Mouse (Mus musculus): Measurements from ENCODE around the gene Wnt10a. TPM values are rescaled to one million over a fixed set of nuclear protein-coding genes. Genes with fewer than 3 reads are reported as not detected.
A peak's percentile ranks its signal among the peaks of the same experiment; 100 is the strongest.
"Not testable (repeated sequence)": the region's sequence is repeated elsewhere in the genome, so short reads cannot be mapped to it uniquely, and the experiment has no call there.

The Wnt10a gene
- polyA plus RNA-seq, 1 experiment from 2014 or later: not detected

DNA sequence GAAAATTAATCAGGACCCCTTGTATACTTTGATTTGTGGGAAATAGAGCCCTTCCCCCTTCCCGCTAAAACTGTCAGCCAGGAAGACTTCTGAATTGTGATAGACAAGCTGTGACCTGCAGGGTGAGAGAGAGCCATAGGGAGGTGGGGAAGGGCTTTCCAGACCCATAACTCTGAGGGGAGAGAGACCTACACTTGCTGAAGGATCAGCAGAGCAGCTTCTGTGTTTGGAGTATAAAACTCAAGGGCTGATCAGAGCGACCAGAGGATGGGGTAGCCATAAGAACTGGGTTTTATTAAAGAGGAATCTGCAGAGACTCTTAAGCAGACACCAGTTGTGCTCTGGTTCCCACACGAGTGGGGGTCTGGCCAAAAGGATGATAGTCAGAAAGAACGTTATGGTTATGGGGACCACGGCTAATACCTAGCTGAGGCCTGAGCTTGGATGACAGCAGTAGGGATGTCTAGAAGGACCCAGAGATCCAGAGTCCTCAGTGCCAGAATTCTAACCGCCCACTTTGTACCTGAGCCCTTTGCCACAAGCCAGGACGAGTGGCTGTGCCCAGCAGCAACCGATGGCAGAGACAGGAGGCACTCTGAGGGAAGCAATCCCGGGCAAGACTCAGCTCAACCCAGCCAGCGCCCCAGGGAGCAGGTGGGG, 13.0 kb downstream of the Wnt10a start:
- Histone ChIP-seq H3K4me1 (replicated peaks) (peaks cover 45% of the 10 kb centered on the region), H3K36me3 (no peaks in the 10 kb centered on the region), H3K9me3 (replicated peaks) (no peaks in the 10 kb centered on the region), H3K4me2 (no peak overlapping the region), H3K27me3 (peaks cover 98% of the 10 kb centered on the region), H3K4me3 (no peak overlapping the region), H3K27ac (no peak overlapping the region), H3K9ac (no peak overlapping the region)
- WGBS: 14% methylated on average over 10 of the region's 10 CpGs
- no peak for ATAC-seq (replicated peaks; ENCODE audit: insufficient number of reproducible peaks, insufficient read depth, low FRiP score, low read depth)

GRCm38 (mm10) chr1:74805340-74805835, 14.1 kb downstream of the Wnt10a start:
- Histone ChIP-seq H3K27ac (no peak overlapping the region), H3K9ac (no peak overlapping the region), H3K27me3 (peaks cover 98% of the 10 kb centered on the region), H3K9me3 (replicated peaks) (no peaks in the 10 kb centered on the region), H3K36me3 (no peaks in the 10 kb centered on the region), H3K4me2 (no peak overlapping the region), H3K4me3 (no peak overlapping the region), H3K4me1 (replicated peaks) (peaks cover 43% of the 10 kb centered on the region)
- WGBS: 25% methylated on average over 4 of the region's 4 CpGs
- no peak for ATAC-seq (replicated peaks; ENCODE audit: insufficient number of reproducible peaks, insufficient read depth, low FRiP score, low read depth)

- ATAC-seq (replicated peaks; ENCODE audit: insufficient number of reproducible peaks, insufficient read depth, low FRiP score, low read depth): no peak
- Histone ChIP-seq H3K9ac (no peak overlapping the region), H3K36me3 (no peaks in the 10 kb centered on the region), H3K27ac (no peak overlapping the region), H3K4me3 (no peak overlapping the region), H3K27me3 (peaks cover 95% of the 10 kb centered on the region), H3K9me3 (replicated peaks) (no peaks in the 10 kb centered on the region), H3K4me2 (peak overlapping the region; percentile 57; the same call in 1 of the 2 replicates), H3K4me1 (replicated peaks) (peaks cover 39% of the 10 kb centered on the region)
- 26% methylated on average over 5 of the region's 5 CpGs for WGBS
Measured at GRCm38 (mm10) chr1:74805843-74806242, 14.5 kb downstream of the Wnt10a start.

- Histone ChIP-seq H3K4me3 (peak overlapping the region; percentile 33), H3K4me2 (peak overlapping the region; percentile 57), H3K36me3 (no peaks in the 10 kb centered on the region), H3K9me3 (replicated peaks) (no peaks in the 10 kb centered on the region), H3K4me1 (replicated peaks) (peaks cover 39% of the 10 kb centered on the region), H3K27me3 (peaks cover 96% of the 10 kb centered on the region), H3K9ac (peak overlapping the region; percentile 6; the same call in 1 of the 2 replicates), H3K27ac (no peak overlapping the region)
- 1% methylated on average over 37 of the region's 38 CpGs for WGBS
- ATAC-seq (replicated peaks; ENCODE audit: insufficient number of reproducible peaks, insufficient read depth, low FRiP score, low read depth): peak; percentile 24; the same call in 1 of the 2 replicates
Measured at GRCm38 (mm10) chr1:74806360-74807311, 15.3 kb downstream of the Wnt10a start.

GRCm38 (mm10) chr1:74807551-74808071, 16.3 kb downstream of the Wnt10a start:
- Histone ChIP-seq H3K4me1 (replicated peaks) (peaks cover 39% of the 10 kb centered on the region), H3K4me3 (peak overlapping the region; percentile 33; the same call in 1 of the 2 replicates), H3K9me3 (replicated peaks) (no peaks in the 10 kb centered on the region), H3K9ac (peak overlapping the region; percentile 6; the same call in 1 of the 2 replicates), H3K27ac (no peak overlapping the region), H3K36me3 (no peaks in the 10 kb centered on the region), H3K27me3 (peaks cover 95% of the 10 kb centered on the region), H3K4me2 (peak overlapping the region; percentile 55)
- ATAC-seq (replicated peaks; ENCODE audit: insufficient number of reproducible peaks, insufficient read depth, low FRiP score, low read depth): no peak
- WGBS: 10% methylated on average over 23 of the region's 23 CpGs

DNA sequence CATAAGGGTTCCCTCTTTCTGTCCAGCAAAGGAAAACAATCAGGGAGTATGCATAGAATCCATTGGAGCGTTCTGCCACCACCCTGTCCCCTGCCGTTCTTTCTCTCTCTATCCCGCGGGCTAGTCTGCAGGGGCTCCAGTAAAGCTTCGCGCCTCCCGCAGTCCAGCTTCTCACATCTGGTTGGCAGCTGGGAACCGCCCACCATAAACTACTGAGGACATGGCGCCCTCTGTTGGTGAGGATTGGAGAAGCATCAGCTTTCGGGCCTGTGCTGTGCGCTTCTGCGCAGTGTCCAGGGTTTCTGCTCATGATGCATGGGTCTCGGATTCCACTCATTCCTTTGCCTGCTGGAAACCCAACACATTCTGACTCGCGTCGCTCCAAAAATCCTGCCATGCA, 16.8 kb downstream of the Wnt10a start:
- under 1% methylated on average over 16 of the region's 16 CpGs for WGBS
- peak overlapping the region; percentile 55 for H3K4me2 ChIP-seq
- no peak overlapping the region for H3K9ac ChIP-seq
- no peak overlapping the region for H3K27ac ChIP-seq
- peak overlapping the region; percentile 22; the same call in 1 of the 2 replicates for H3K4me3 ChIP-seq
- peaks cover 34% of the 10 kb centered on the region for H3K4me1 ChIP-seq (replicated peaks)
- peaks cover 90% of the 10 kb centered on the region for H3K27me3 ChIP-seq
- ATAC-seq (replicated peaks; ENCODE audit: insufficient number of reproducible peaks, insufficient read depth, low FRiP score, low read depth): peak; percentile 74
- H3K36me3 ChIP-seq: no peaks in the 10 kb centered on the region
- no peaks in the 10 kb centered on the region for H3K9me3 ChIP-seq (replicated peaks)

DNA sequence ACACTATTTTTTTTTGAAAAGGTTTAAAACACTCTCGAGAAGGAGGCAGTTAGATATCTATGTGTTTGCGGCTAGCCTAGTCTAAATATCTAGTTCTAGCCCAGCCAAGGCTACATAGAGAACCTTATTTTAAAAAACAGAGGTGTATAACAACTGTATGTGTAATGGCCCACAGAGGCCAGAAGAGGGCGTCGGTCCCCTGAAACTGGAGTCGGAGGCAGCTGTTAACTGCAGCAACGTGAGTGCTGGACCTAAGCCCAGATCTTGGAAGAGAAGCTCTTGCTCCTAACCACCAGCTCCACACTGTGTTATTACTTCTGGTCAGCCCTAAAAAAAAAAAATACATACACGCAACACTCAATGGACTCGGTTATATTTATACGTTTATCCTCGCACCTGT, 17.7 kb downstream of the Wnt10a start:
- Histone ChIP-seq H3K36me3 (no peaks in the 10 kb centered on the region), H3K9ac (no peak overlapping the region), H3K4me1 (replicated peaks) (peaks cover 26% of the 10 kb centered on the region), H3K9me3 (replicated peaks) (no peaks in the 10 kb centered on the region), H3K27me3 (peaks cover 81% of the 10 kb centered on the region), H3K4me2 (no peak overlapping the region), H3K27ac (no peak overlapping the region), H3K4me3 (no peak overlapping the region)
- 47% methylated on average over 10 of the region's 10 CpGs for WGBS
- ATAC-seq (replicated peaks; ENCODE audit: insufficient number of reproducible peaks, insufficient read depth, low FRiP score, low read depth): no peak

- Histone ChIP-seq H3K27me3 (peaks cover 20% of the 10 kb centered on the region), H3K9ac (no peak overlapping the region), H3K4me1 (replicated peaks) (peaks cover 6% of the 10 kb centered on the region), H3K36me3 (no peaks in the 10 kb centered on the region), H3K9me3 (replicated peaks) (no peaks in the 10 kb centered on the region), H3K27ac (no peak overlapping the region), H3K4me3 (no peak overlapping the region), H3K4me2 (no peak overlapping the region)
- 60% methylated on average over 9 of the region's 9 CpGs for WGBS
- ATAC-seq (replicated peaks; ENCODE audit: insufficient number of reproducible peaks, insufficient read depth, low FRiP score, low read depth): no peak
Measured at GRCm38 (mm10) chr1:74814931-74815647, 23.8 kb downstream of the Wnt10a start.

- not testable (repeated sequence) for H3K27ac ChIP-seq; H3K9me3 ChIP-seq (replicated peaks); H3K4me2 ChIP-seq; H3K36me3 ChIP-seq; H3K4me1 ChIP-seq (replicated peaks); H3K4me3 ChIP-seq; H3K9ac ChIP-seq; ATAC-seq (replicated peaks; ENCODE audit: insufficient number of reproducible peaks, insufficient read depth, low FRiP score, low read depth)
- H3K27me3 ChIP-seq: peaks cover 15% of the 10 kb centered on the region
- 90% methylated on average over 6 of the region's 6 CpGs for WGBS
Measured at GRCm38 (mm10) chr1:74815965-74816364, 24.6 kb downstream of the Wnt10a start.

DNA sequence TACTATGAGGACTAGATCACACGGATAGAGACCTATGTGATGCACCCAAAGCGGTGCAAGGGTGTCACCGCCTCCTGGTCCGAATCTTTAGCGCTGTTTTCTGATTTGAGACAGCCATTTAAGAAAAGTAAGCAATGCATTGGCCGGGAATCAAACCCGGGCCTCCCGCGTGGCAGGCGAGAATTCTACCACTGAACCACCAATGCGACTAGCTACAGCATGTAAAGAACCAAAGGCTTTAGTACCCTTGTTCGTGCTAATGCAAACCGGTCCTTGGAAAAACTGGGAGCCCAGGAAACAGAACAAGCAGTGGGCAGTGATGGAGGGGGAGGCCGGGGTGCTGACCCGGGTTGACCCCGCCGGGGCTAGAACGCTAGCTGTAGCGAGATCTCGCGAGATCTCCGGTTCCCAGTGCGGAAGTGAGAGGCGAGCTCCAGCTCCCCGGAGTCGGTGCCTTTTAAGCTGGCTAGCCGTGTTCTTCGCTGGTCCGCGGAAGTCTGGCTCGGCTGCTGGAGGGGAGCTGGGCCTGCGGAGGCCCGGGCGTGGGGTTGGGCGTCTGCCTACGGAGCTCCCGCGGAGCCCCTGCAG, 25.4 kb downstream of the Wnt10a start:
- H3K9me3 ChIP-seq (replicated peaks): no peaks in the 10 kb centered on the region
- peaks cover 6% of the 10 kb centered on the region for H3K4me1 ChIP-seq (replicated peaks)
- 6% methylated on average over 38 of the region's 38 CpGs for WGBS
- peak overlapping the region; percentile 82 for H3K27ac ChIP-seq
- peak overlapping the region; percentile 78 for H3K9ac ChIP-seq
- no peaks in the 10 kb centered on the region for H3K36me3 ChIP-seq
- H3K4me2 ChIP-seq: peak overlapping the region; percentile 58
- peak; percentile 89 for ATAC-seq (replicated peaks; ENCODE audit: insufficient number of reproducible peaks, insufficient read depth, low FRiP score, low read depth)
- H3K4me3 ChIP-seq: peak overlapping the region; percentile 71
- peaks cover 8% of the 10 kb centered on the region; the same call in 1 of the 2 replicates for H3K27me3 ChIP-seq
